Mouse (Mus musculus) bone marrow, adult 2 months (tissue): ENCODE data around the gene Jam3. TPM values are rescaled to one million over a fixed set of nuclear protein-coding genes. Genes with fewer than 3 reads are reported as not detected.

ENCODE experiments used
- H3K27ac ChIP-seq: fragments of 200-500 bp; 2 replicates; pipeline ENCODE4 v1.5.1; 2012; ENCODE audit warnings: low read depth, mild to moderate bottlenecking, control low read depth, inconsistent platforms, low read length; ENCODE audit not compliant: control insufficient read depth, poor library complexity, insufficient read depth
- H3K4me1 ChIP-seq: fragments of 200-500 bp; 2 replicates; pipeline ENCODE4 v1.6.1; 2011; ENCODE audit warnings: low read length; ENCODE audit not compliant: control insufficient read depth, insufficient read depth
- H3K4me3 ChIP-seq: fragments of 200-500 bp; replicated peaks from 2 replicates; pipeline ENCODE3; 2011; ENCODE audit warnings: mild to moderate bottlenecking, low read depth, low read length, control low read depth; ENCODE audit not compliant: control insufficient read depth
- CTCF ChIP-seq: fragments of 200-500 bp; IDR thresholded peaks from 2 replicates; pipeline ENCODE4 v1.5.1; 2011; ENCODE audit warnings: low read length, control low read depth; ENCODE audit not compliant: control insufficient read depth, insufficient read depth
- POLR2A ChIP-seq: fragments of 200-500 bp; IDR thresholded peaks from 2 replicates; pipeline ENCODE4 v1.6.1; 2011; ENCODE audit warnings: low read depth, mild to moderate bottlenecking, control low read depth, low read length, borderline replicate concordance; ENCODE audit not compliant: control insufficient read depth
- WGBS: fragments of 180-500 bp; shearing (Covaris S2); methylation state at CpG from one replicate; pipeline ENCODE4 v1.1.7; 2018; 5-methylcytosine and 5-hydroxymethylcytosine counted together
- polyA plus RNA-seq: library from polyadenylated mRNA; stranded (reverse); fragments of >200 nt; gene quantifications from 2 replicates; pipeline ENCODE4 v1.2.4, GENCODE M21; 2011; ENCODE audit warnings: low replicate concordance; ENCODE audit not compliant: missing spikeins, insufficient read depth, insufficient read length

Gene Jam3
- polyA plus RNA-seq, 1 experiment = 7.3 TPM

DNA sequence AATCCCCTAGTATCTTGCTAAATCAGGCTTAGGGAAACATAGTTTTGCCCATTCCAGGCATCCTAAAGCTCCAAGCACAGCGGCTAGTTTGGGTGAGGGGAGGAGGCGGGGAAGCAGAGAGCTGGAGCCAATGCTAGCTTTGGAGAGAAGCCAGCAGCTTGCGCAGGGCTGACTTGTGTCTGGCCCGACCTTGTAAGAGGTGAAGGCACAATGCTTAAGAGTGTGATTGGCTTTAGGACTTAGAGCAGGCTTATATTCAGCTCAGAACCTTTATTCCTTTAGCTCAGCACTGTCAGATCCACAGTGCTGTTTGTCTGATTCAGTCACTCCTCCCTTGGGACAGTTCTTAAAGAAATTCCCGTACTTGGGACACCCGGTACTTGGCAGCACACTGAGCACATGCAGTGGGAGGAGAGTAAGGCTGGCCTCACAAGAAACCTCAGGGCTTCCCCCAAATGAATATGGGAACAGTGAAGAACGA is 36.3 kb upstream of the Jam3 start:
- H3K27ac ChIP-seq = no peak overlapping the region
- TF ChIP-seq CTCF = no peak
- TF ChIP-seq POLR2A = no peak
- no peaks in the 10 kb centered on the region for H3K4me1 ChIP-seq
- WGBS = 11% methylated on average over 7 of the region's 7 CpGs
- H3K4me3 ChIP-seq = no peak overlapping the region

DNA sequence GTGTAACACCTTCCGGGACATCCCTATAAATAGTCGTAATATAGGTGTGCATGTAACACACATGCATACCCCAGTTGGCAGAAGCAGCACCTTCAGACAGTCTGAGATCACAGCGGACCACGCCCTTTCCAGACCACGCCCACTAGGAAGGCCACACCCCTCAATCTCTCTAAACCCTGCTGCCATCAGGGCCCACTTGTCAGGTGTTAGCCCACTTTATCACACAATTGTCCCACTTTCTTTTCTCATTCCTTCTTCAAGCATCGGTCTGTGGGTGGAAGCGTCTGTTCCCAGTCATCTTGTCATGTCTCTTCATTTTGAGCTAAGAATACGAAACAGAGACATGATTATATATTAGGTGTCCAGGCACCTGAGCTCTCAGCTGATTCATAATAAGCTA is 35.2 kb upstream of the Jam3 start:
- no peak for TF ChIP-seq CTCF
- no peak for TF ChIP-seq POLR2A
- 79% methylated on average over 8 of the region's 8 CpGs for whole genome bisulfite sequencing
- H3K27ac ChIP-seq = no peak overlapping the region
- H3K4me1 ChIP-seq = no peaks in the 10 kb centered on the region
- no peak overlapping the region for H3K4me3 ChIP-seq

DNA sequence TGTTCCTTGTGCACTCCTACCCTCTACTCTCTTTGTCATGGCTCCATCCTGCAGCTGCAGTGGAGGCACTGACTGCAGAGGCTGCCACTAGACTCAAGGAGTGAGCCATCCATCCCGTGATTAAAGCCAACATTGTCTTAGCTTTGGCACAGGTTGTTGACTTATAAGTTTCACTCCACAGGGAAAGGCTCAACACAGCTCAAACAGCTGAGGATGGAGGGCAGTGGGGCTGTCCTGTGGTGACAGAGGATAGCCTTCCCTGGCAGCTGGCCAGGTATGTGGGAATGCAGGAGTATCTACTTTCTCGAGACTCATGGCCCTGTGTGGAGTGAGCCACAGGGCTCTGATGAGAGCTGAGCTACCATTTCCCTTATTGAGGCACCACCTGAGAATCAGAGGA is 34.1 kb upstream of the Jam3 start:
- WGBS = 70% methylated on average over 2 of the region's 2 CpGs
- H3K27ac ChIP-seq = no peak overlapping the region
- TF ChIP-seq CTCF = no peak
- no peak for TF ChIP-seq POLR2A
- no peaks in the 10 kb centered on the region for H3K4me1 ChIP-seq
- H3K4me3 ChIP-seq = no peak overlapping the region

DNA sequence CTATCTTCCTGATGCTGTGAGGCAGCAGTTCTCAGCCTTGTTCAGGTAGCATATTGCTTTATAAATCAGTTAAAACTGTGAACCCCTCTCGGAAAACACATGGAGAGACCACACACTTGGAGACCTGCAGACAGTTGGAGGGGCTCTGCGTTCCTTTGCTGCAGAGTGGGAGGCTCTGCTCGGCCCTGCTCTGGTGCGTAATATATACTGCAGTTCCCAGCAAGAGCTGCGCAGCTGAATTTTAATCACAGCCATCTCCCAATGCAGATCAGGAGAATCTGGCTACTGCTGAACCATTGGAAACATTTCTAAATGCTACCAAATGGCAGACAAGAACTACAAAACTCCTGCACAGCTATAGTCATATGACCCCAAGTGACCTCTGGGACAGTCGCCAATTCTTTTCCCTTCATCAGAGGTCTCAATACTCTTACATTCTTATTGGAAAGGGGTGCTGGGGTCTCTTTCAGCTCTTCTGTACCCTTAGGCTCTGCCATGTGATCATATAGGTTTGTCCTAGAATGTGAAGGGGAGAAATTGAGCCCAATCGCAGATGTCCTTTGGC is 33.5 kb upstream of the Jam3 start:
- no peak overlapping the region for H3K4me3 ChIP-seq
- 83% methylated on average over 7 of the region's 7 CpGs for WGBS
- TF ChIP-seq POLR2A (no peak), CTCF (no peak)
- no peak overlapping the region for H3K27ac ChIP-seq
- no peaks in the 10 kb centered on the region for H3K4me1 ChIP-seq

DNA sequence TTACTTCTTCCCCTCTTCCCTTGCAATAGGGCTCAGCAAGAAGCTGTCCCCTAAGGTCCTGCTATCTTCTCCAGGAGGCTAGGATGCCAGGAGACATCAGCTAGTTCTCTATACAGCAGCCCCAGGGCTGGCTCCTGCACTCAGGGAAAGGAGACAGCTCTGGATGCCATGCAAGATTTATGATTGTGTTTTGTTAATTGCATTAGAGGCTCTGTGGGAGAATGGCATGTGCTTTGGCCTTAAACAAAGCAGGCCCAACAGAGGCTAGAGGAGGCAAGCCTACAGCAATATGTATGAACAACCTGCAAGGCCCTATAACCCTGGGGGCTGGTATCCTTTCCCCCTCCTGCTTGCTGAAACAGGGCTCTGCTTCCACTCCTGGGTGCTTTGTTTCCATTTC is 30.6 kb upstream of the Jam3 start:
- TF ChIP-seq POLR2A (no peak), CTCF (no peak)
- H3K4me1 ChIP-seq = no peaks in the 10 kb centered on the region
- H3K4me3 ChIP-seq = no peak overlapping the region
- H3K27ac ChIP-seq = no peak overlapping the region

DNA sequence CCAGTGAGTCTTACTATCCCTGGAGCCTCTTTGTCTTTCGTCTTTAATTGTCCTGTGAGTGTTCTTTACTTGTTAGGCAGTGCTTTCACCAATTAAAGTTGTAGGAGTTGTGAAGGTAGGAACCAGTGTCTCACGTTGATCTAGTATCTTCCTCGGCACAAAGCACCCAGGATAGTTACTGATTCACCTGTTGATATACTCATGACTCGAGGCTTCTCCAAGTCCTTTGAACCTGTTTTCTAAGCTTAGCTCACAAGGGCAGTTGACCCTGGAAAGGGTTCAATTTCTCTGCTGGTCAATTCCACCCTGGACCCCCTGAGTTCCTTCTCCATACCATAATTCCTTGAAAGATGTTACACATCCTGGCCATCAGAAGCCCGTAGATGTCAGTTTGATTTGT is 26.9 kb upstream of the Jam3 start:
- 82% methylated on average over 5 of the region's 5 CpGs for WGBS
- Histone ChIP-seq H3K27ac (no peak overlapping the region), H3K4me3 (no peak overlapping the region), H3K4me1 (no peaks in the 10 kb centered on the region)
- TF ChIP-seq CTCF (no peak), POLR2A (no peak)

DNA sequence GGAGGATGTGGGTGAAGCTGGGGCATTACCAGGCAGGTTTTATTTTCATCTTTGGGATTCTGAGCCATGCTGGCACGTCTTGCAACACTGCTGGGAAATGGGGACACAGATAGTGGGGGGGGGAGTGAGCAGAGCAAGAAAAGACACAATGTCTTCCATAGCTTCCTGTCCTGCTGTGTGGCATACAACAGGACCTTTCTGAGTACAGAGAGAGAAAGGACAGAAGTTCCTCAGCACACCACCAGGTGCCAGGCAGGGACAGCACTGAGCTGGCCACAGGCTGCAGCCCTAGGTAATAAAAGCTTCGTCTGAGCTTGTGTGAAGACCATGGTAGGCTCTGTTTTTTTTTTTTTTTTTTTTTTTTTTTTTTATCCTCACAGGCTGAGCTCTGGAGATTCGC is 25.3 kb upstream of the Jam3 start:
- TF ChIP-seq POLR2A (no peak), CTCF (no peak)
- no peak overlapping the region for H3K27ac ChIP-seq
- 42% methylated on average over 3 of the region's 3 CpGs for WGBS
- H3K4me1 ChIP-seq = no peaks in the 10 kb centered on the region
- H3K4me3 ChIP-seq = no peak overlapping the region

DNA sequence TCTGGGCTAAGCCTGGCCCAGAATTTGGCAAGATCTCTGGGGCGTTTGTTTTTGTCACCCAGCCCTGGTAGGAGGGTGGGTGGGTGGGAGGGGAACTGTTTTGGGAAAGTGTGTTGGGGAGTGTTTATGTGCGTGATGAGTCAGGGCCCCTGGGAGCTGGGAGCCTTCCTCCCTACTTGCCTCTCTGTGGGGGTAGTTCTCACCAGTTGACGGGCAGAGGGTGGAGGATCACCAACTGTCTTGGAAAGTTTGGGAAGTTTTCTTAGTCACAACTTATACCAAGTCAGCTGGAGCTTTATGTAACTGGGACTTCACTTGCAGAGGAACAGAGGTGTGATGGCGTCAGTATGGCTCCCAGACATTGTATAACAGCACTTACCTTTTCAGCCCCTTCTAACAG is 23.7 kb upstream of the Jam3 start:
- H3K4me1 ChIP-seq = no peaks in the 10 kb centered on the region
- no peak overlapping the region for H3K4me3 ChIP-seq
- TF ChIP-seq CTCF = no peak
- no peak for TF ChIP-seq POLR2A
- WGBS = 67% methylated on average over 4 of the region's 4 CpGs
- no peak overlapping the region for H3K27ac ChIP-seq

DNA sequence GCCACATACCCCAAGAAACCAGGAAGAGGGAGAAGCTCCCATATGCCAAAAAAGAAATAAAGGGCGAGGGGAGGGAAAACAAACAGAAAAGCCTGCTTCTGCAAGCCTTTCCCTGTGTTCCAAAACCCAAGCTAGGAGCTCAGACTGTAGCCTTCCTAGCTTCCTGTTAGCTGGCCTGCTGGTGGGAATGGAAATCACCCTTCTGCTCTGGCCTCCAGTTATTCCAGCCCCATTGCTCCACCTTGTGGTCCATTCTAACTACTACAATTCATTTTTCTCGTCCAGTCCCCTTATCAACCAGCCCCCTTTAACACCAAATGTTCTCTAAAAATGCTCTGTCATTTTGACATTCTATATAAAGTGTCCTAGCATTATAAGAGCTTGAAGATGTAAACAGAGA is 20.9 kb upstream of the Jam3 start:
- no peak overlapping the region for H3K27ac ChIP-seq
- H3K4me1 ChIP-seq = no peaks in the 10 kb centered on the region
- H3K4me3 ChIP-seq = no peak overlapping the region
- TF ChIP-seq POLR2A = no peak
- TF ChIP-seq CTCF = 0 out of 2 replicates have a peak, but pooled peaks have one; percentile 27
- WGBS = 17% methylated on average over 2 of the region's 2 CpGs
